Mouse (Mus musculus) hindbrain, postnatal 0 days (tissue): ENCODE results near the gene Lmo1. TPM values are rescaled to one million over a fixed set of nuclear protein-coding genes. Genes with fewer than 3 reads are reported as not detected.
A peak's percentile ranks its signal among the peaks of the same experiment; 100 is the strongest.
"Not testable (repeated sequence)": the region's sequence is repeated elsewhere in the genome, so short reads cannot be mapped to it uniquely, and the experiment has no call there.

Experiments used
- ATAC-seq: fragments of 200-750 bp; cut with Nextera tagmentation; 2 replicates; pipeline ENCODE4 v1.8.0; 2017; ENCODE audit warnings: mild to moderate bottlenecking, moderate TSS enrichment, moderate library complexity
- DNase-seq: peaks from one replicate; pipeline ENCODE4 v3.0.0-alpha.2; 2015; ENCODE audit warnings: low spot score
- H3K27ac ChIP-seq: fragments of 300-500 bp; sonication (generic); 2 replicates; pipeline ENCODE4 v1.5.1; 2014; ENCODE audit warnings: mild to moderate bottlenecking
- H3K27me3 ChIP-seq: fragments of 300-500 bp; sonication (generic); 2 replicates; pipeline ENCODE4 v1.6.1; 2014; ENCODE audit warnings: low read length, mixed read lengths; ENCODE audit not compliant: insufficient read depth
- H3K36me3 ChIP-seq: fragments of 300-500 bp; sonication (generic); 2 replicates; pipeline ENCODE4 v1.6.1; 2014; ENCODE audit warnings: low read length, mixed read lengths; ENCODE audit not compliant: insufficient read depth
- H3K4me1 ChIP-seq: fragments of 300-500 bp; sonication (generic); 2 replicates; pipeline ENCODE4 v1.6.1; 2014; ENCODE audit warnings: antibody characterized with exemption, low read length, mixed read lengths; ENCODE audit not compliant: insufficient read depth
- H3K4me2 ChIP-seq: fragments of 300-500 bp; sonication (generic); 2 replicates; pipeline ENCODE4 v1.6.1; 2014; ENCODE audit warnings: low read depth, mild to moderate bottlenecking, low read length, moderate library complexity, mixed read lengths
- H3K4me3 ChIP-seq: fragments of 300-500 bp; sonication (generic); 2 replicates; pipeline ENCODE4 v1.5.1; 2014; ENCODE audit warnings: low read length
- H3K9ac ChIP-seq: fragments of 300-500 bp; sonication (generic); replicated peaks from 2 replicates; pipeline ENCODE4 v1.6.1; 2014; ENCODE audit warnings: mild to moderate bottlenecking, low read length, moderate library complexity, mixed read lengths
- H3K9me3 ChIP-seq: fragments of 300-500 bp; sonication (generic); 2 replicates; pipeline ENCODE4 v1.6.1; 2016; ENCODE audit warnings: low read length, mixed read lengths
- CTCF ChIP-seq: IDR thresholded peaks from 2 replicates; pipeline ENCODE4 v1.5.1; 2016; ENCODE audit warnings: antibody characterized with exemption, control low read depth, low read depth
- WGBS: fragments of 180-500 bp; shearing (Covaris S2); extraction: QIAGEN DNeasy Blood & Tissue Kit; methylation state at CpG from one replicate; pipeline ENCODE4 v1.1.7; 2014; 5-methylcytosine and 5-hydroxymethylcytosine counted together
- polyA plus RNA-seq: library from polyadenylated mRNA; unstranded; fragments of >200 nt; fragmentation: Nextera tagmentation; extraction: Ambion mirVana; gene quantifications from 2 replicates; pipeline ENCODE4 v1.2.1, GENCODE M21; 2015
- total RNA-seq: library from RNA; depleted of rRNA; stranded (reverse); fragments of >200 nt; gene quantifications from 2 replicates; pipeline ENCODE4 v1.2.3, GENCODE M21; 2014; rRNA removed

Gene Lmo1
- total and polyA plus RNA-seq, 2 experiments from 2014 or later, result 48.4 to 53.0 TPM

GRCm38 (mm10) chr7:109098145-109099018, 76.6 kb downstream of the Lmo1 start:
- Histone ChIP-seq H3K4me1 (no peaks in the 10 kb centered on the region), H3K9ac (no peak overlapping the region), H3K9me3 (no peaks in the 10 kb centered on the region), H3K27me3 (no peaks in the 10 kb centered on the region), H3K4me2 (no peak overlapping the region), H3K36me3 (no peaks in the 10 kb centered on the region), H3K27ac (no peak overlapping the region), H3K4me3 (no peak overlapping the region)
- WGBS, result 30% methylated on average over 6 of the region's 6 CpGs
- ATAC-seq (peak; percentile 79), DNase-seq (peak; percentile 81)
- peak; percentile 88 for TF ChIP-seq CTCF

DNA sequence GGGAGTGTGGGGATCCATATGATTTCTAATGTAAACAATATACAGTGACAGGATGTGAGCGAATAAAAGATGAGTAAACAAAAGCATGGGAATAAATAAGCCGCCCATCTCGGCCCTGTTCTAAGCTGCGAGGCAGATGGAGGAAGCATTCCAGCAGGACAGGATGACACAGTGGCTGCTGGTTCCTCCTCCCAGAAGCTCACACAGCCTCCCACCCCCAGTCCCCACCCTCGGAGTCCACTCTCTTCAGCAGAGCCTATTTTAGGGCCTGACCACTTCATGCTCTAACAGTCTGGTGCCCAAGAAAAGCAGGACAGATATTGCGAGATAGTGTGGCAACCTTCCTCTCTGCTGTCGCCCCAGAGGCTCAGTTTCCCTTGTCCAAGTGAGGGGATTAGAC, 77.8 kb downstream of the Lmo1 start:
- DNase-seq (no peak), ATAC-seq (no peak)
- Histone ChIP-seq H3K9ac (no peak overlapping the region), H3K27me3 (no peaks in the 10 kb centered on the region), H3K4me2 (no peak overlapping the region), H3K36me3 (no peaks in the 10 kb centered on the region), H3K4me3 (no peak overlapping the region), H3K9me3 (no peaks in the 10 kb centered on the region), H3K27ac (no peak overlapping the region), H3K4me1 (no peaks in the 10 kb centered on the region)
- 80% methylated on average over 7 of the region's 7 CpGs for WGBS
- no peak for TF ChIP-seq CTCF

DNA sequence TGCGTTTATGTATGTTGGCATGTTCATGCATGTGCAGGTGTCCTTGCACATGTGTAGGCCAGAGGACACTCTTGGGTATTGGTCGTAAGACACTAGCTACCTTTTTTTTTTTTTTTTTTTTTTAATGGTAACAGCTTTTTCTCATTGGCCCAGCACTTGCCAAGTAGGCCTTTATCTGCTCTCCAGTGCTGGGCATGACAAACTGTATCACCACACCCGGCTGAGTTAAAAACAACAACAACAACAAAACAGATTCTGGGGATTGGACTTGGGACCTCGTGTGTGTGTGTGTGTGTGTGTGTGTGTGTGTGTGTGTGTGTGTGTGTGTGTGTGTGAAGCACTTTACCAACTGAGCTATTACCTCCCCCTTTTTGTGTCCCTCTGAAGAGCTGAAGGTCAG, 78.4 kb downstream of the Lmo1 start:
- Histone ChIP-seq H3K27ac (no peak overlapping the region), H3K36me3 (no peaks in the 10 kb centered on the region), H3K27me3 (no peaks in the 10 kb centered on the region), H3K4me2 (no peak overlapping the region), H3K4me1 (no peaks in the 10 kb centered on the region), H3K4me3 (no peak overlapping the region), H3K9ac (no peak overlapping the region), H3K9me3 (no peaks in the 10 kb centered on the region)
- DNase-seq (no peak), ATAC-seq (no peak)
- 84% methylated on average over 4 of the region's 4 CpGs for WGBS
- no peak for TF ChIP-seq CTCF

DNA sequence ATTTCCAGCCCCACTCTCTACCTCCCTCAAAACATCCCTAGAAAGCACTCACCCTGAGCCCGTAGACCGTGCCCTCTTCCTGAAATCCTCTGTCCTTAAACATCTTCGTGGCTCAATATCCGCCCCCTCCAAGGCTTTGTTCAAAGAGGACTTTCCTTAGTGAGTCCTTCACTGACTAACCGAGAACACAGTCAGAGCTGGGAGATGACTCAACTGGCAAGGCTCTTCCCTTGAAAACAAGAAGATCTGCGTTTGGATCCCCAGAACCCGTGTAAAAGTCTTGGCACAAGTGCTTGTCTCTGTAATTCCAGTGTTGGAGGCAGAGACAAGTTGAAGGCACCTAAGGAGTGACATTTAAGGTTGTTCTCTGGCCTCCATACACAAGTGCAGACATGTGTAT, 80.7 kb downstream of the Lmo1 start:
- no peaks in the 10 kb centered on the region for H3K9me3 ChIP-seq
- no peak for TF ChIP-seq CTCF
- ATAC-seq, result no peak
- WGBS, result 90% methylated on average over 7 of the region's 7 CpGs
- no peak overlapping the region for H3K4me3 ChIP-seq
- no peaks in the 10 kb centered on the region for H3K36me3 ChIP-seq
- no peak overlapping the region for H3K4me2 ChIP-seq
- H3K27ac ChIP-seq, result no peak overlapping the region
- no peaks in the 10 kb centered on the region for H3K27me3 ChIP-seq
- no peaks in the 10 kb centered on the region for H3K4me1 ChIP-seq
- H3K9ac ChIP-seq, result no peak overlapping the region
- no peak for DNase-seq

DNA sequence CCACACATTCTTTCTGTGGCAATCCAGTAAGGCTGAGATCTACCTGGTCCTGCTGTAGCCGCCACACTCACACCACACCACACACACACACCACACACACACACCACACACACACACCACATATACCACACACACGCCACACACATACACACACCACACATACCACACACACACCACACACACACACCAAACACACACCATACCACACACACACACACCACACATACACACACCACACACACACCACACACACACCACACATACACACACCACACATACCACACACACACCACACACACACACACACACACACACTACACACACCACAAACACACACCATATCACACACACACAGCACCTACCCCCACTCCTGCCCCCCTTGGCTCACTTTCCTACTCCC, 83.7 kb downstream of the Lmo1 start:
- not testable (repeated sequence) for H3K36me3 ChIP-seq, H3K27ac ChIP-seq, H3K9ac ChIP-seq, H3K4me2 ChIP-seq, H3K4me1 ChIP-seq, H3K4me3 ChIP-seq, DNase-seq, H3K27me3 ChIP-seq, ATAC-seq, H3K9me3 ChIP-seq
- 94% methylated on average over 2 of the region's 2 CpGs for WGBS

Other genes with a start within 250 kb of the Lmo1 start
- gene Nlrp10, start 245.0 kb downstream of the Lmo1 start, total RNA-seq, result not detected in 2 replicates
- gene Nlrp10, start 245.0 kb downstream of the Lmo1 start, polyA plus RNA-seq, result 0.08 TPM in 1 of 2 replicates, not detected in the other
- gene Eif3f, start 240.8 kb downstream of the Lmo1 start, total RNA-seq, result 127 and 128 TPM in 2 replicates
- 79.1 and 80.0 TPM in 2 replicates for gene Eif3f, start 240.8 kb downstream of the Lmo1 start, polyA plus RNA-seq
- 134 and 142 TPM in 2 replicates for gene Tub, start 224.9 kb downstream of the Lmo1 start, total RNA-seq
- 29.7 and 32.7 TPM in 2 replicates for gene Tub, start 224.9 kb downstream of the Lmo1 start, polyA plus RNA-seq
- gene Ric3, start 91.9 kb downstream of the Lmo1 start, total RNA-seq, result 33.8 and 41.9 TPM in 2 replicates
- gene Ric3, start 91.9 kb downstream of the Lmo1 start, polyA plus RNA-seq, result 40.0 and 41.0 TPM in 2 replicates